Mouse (Mus musculus): Measurements from ENCODE around the gene Vps18. TPM values are rescaled to one million over a fixed set of nuclear protein-coding genes. Genes with fewer than 3 reads are reported as not detected.

Gene Vps18
- polyA plus RNA-seq, 1 experiment from 2014 or later: 10.9 TPM

DNA sequence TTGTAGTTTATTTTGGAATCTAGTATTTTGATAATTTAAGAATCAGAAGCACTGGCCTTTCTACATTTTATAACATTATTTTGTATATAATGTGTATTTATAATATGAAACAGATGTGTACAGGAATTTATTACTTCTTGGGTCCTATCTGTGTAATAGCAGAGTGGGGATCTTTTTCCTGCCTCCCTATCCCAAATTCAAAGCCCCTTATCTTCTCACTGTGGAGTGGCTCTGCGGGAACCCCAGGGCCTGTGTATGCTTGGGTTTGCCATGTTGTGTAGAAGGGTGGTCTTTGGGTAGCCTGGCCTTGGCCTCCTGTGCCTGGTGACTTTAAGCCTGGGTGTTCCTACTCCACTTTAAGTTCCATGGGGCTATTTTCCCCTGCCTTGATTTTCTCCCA, 47.0 kb downstream of the Vps18 start:
- H3K9ac ChIP-seq (replicated peaks; ENCODE audit: low read depth, low read length): no peak overlapping the region
- WGBS: 90% methylated on average over 1 of the region's 1 CpGs
- H3K4me3 ChIP-seq (ENCODE audit: low read depth, low read length): no peak overlapping the region
- ATAC-seq (ENCODE audit: insufficient number of reproducible peaks, insufficient read depth, low FRiP score, low read depth): no peak
- H3K36me3 ChIP-seq (ENCODE audit: control insufficient read depth, insufficient read depth, low read length): no peaks in the 10 kb centered on the region
- H3K4me1 ChIP-seq (ENCODE audit: control insufficient read depth, insufficient read depth, low read length): 0 out of 2 replicates have a peak, but pooled peaks cover 4% of the 10 kb centered on the region
- H3K27ac ChIP-seq (ENCODE audit: low read length): no peak overlapping the region
- no peaks in the 10 kb centered on the region for H3K9me3 ChIP-seq (ENCODE audit: control insufficient read depth, low read depth, low read length)
- no peak overlapping the region for H3K4me2 ChIP-seq (replicated peaks; ENCODE audit: low read depth, low read length)
- no peaks in the 10 kb centered on the region for H3K27me3 ChIP-seq (ENCODE audit: control insufficient read depth, insufficient read depth, low read length)

DNA sequence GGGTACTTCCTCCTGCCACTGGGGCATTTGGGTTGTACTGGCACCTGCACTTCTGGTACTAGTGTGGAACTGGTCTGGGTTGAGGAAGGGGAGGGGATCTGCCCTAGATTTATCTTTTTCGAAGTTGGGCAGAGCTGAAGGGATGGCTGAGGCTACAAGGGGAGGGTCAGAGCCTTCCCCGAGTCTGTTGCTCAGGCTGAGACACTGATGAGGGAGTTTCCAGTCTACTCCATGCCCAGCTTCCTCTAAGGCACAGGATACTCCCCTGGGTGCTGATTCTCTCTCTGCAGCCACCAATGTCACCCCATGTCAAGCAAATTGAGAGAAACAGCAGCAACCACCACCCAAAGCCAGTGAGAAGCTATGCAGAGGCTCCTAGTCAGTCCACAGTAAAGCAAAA, 47.5 kb downstream of the Vps18 start:
- H3K4me2 ChIP-seq (replicated peaks; ENCODE audit: low read depth, low read length): no peak overlapping the region
- H3K9ac ChIP-seq (replicated peaks; ENCODE audit: low read depth, low read length): no peak overlapping the region
- no peaks in the 10 kb centered on the region for H3K9me3 ChIP-seq (ENCODE audit: control insufficient read depth, low read depth, low read length)
- ATAC-seq (ENCODE audit: insufficient number of reproducible peaks, insufficient read depth, low FRiP score, low read depth): no peak
- no peaks in the 10 kb centered on the region for H3K36me3 ChIP-seq (ENCODE audit: control insufficient read depth, insufficient read depth, low read length)
- 0 out of 2 replicates have a peak, but pooled peaks cover 4% of the 10 kb centered on the region for H3K4me1 ChIP-seq (ENCODE audit: control insufficient read depth, insufficient read depth, low read length)
- 59% methylated on average over 2 of the region's 2 CpGs for WGBS
- no peak overlapping the region for H3K27ac ChIP-seq (ENCODE audit: low read length)
- H3K4me3 ChIP-seq (ENCODE audit: low read depth, low read length): no peak overlapping the region
- H3K27me3 ChIP-seq (ENCODE audit: control insufficient read depth, insufficient read depth, low read length): no peaks in the 10 kb centered on the region

DNA sequence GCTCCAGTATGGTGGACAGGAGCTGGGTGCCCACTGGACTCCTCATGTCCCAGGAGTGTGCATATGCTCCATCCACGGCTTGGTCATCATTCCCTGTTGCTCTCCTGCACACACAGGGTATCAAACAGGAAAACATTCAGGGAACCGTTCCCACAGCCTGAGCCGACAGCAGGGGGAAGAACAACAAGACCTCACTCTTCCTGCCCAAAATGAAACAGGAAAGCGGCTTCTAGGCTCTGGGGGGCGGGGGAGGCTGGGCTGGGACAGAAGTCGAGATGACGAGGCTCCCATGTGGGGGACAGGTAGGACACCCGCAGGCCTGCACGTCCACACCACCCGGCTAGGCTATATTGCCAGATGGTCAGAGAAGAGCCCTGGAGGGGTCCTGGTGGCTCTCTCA, 47.9 kb downstream of the Vps18 start:
- no peak for ATAC-seq (ENCODE audit: insufficient number of reproducible peaks, insufficient read depth, low FRiP score, low read depth)
- no peak overlapping the region for H3K27ac ChIP-seq (ENCODE audit: low read length)
- H3K9ac ChIP-seq (replicated peaks; ENCODE audit: low read depth, low read length): no peak overlapping the region
- no peaks in the 10 kb centered on the region for H3K9me3 ChIP-seq (ENCODE audit: control insufficient read depth, low read depth, low read length)
- H3K4me3 ChIP-seq (ENCODE audit: low read depth, low read length): no peak overlapping the region
- no peaks in the 10 kb centered on the region for H3K36me3 ChIP-seq (ENCODE audit: control insufficient read depth, insufficient read depth, low read length)
- no peaks in the 10 kb centered on the region for H3K27me3 ChIP-seq (ENCODE audit: control insufficient read depth, insufficient read depth, low read length)
- 0 out of 2 replicates have a peak, but pooled peaks cover 4% of the 10 kb centered on the region for H3K4me1 ChIP-seq (ENCODE audit: control insufficient read depth, insufficient read depth, low read length)
- no peak overlapping the region for H3K4me2 ChIP-seq (replicated peaks; ENCODE audit: low read depth, low read length)
- 73% methylated on average over 10 of the region's 10 CpGs for WGBS

DNA sequence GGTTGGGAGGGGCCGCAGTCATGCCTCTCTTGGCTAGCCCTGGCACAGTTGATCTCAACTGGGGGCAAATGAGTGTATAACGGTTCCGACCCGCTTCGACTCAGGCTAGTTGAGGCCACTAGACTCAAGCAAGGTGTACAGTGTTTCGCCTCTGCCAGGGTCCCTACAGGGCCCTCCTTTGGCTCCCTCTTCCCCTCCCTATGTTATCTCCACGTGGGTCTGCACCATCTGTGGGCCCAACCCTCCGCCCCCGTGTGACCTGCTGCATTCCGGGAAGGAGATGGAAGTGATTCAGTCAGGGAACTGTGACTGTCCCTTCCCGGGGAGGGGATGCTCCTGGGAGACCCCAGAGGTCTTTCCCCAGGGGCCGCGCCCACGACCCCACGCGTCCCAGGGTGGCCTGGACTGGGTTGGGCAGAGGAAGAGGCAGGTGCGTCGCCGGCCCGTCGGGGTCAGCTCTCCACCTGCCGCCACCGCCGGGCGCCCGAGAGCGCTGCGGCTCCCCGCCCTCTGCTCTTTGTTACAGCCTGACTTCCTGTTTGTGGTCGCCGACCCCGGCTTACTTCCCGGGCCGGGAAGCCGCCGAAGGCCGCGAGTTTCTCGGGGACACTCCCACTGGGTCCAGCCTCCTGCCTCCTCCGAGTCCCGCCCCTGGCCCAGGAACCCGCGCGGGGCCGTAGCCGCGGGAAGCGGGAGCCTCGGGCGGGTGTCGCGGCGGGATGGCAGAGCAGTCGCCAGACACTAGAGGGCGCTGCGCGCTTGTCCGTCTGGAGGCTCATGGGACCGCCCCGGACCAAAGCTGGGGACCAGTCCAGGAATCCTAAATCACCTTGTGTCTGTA, 49.1 kb downstream of the Vps18 start:
- Histone ChIP-seq H3K4me3 (ENCODE audit: low read depth, low read length) (peak overlapping the region; percentile 35), H3K27me3 (ENCODE audit: control insufficient read depth, insufficient read depth, low read length) (no peaks in the 10 kb centered on the region), H3K9ac (replicated peaks; ENCODE audit: low read depth, low read length) (peak overlapping the region; percentile 41; the same call in 1 of the 2 replicates), H3K36me3 (ENCODE audit: control insufficient read depth, insufficient read depth, low read length) (no peaks in the 10 kb centered on the region), H3K9me3 (ENCODE audit: control insufficient read depth, low read depth, low read length) (no peaks in the 10 kb centered on the region), H3K4me2 (replicated peaks; ENCODE audit: low read depth, low read length) (peak overlapping the region; percentile 70), H3K27ac (ENCODE audit: low read length) (peak overlapping the region; percentile 13; the same call in 1 of the 2 replicates), H3K4me1 (ENCODE audit: control insufficient read depth, insufficient read depth, low read length) (0 out of 2 replicates have a peak, but pooled peaks cover 4% of the 10 kb centered on the region)
- ATAC-seq (ENCODE audit: insufficient number of reproducible peaks, insufficient read depth, low FRiP score, low read depth): peak; percentile 85
- WGBS: 8% methylated on average over 60 of the region's 60 CpGs

DNA sequence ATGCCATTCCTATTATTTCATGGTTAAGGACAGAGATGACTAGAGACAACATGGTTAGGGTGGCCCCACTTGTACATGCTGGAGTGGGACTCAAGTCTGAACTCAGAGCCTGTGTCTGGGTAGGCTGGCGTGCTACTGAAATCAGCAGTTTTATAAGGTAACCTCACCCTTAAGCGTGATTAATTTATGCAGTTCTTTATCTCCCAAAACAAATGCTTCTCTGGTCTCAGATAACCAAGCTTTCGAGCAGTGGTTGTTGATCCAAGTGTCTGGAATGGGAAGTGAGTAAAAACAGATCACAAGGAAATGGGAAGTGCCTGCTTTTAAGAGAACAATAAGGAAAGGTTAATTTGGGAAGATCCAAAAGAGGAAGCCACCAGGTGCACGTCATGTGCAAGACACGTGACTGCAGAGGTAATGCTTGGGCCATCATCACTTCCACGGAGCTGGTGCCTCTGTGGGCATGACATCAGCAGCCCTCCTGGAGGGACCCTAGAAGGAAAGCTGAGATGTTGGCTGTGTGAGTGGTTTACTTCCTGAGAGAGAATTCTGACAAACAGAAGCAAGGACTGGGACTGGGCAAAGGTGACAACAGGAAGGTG, 56.1 kb downstream of the Vps18 start:
- 31% methylated on average over 6 of the region's 6 CpGs for WGBS
- H3K27me3 ChIP-seq (ENCODE audit: control insufficient read depth, insufficient read depth, low read length): no peaks in the 10 kb centered on the region
- no peak overlapping the region for H3K27ac ChIP-seq (ENCODE audit: low read length)
- no peaks in the 10 kb centered on the region for H3K36me3 ChIP-seq (ENCODE audit: control insufficient read depth, insufficient read depth, low read length)
- no peaks in the 10 kb centered on the region for H3K9me3 ChIP-seq (ENCODE audit: control insufficient read depth, low read depth, low read length)
- H3K4me2 ChIP-seq (replicated peaks; ENCODE audit: low read depth, low read length): no peak overlapping the region
- ATAC-seq (ENCODE audit: insufficient number of reproducible peaks, insufficient read depth, low FRiP score, low read depth): no peak
- no peaks in the 10 kb centered on the region for H3K4me1 ChIP-seq (ENCODE audit: control insufficient read depth, insufficient read depth, low read length)
- no peak overlapping the region for H3K9ac ChIP-seq (replicated peaks; ENCODE audit: low read depth, low read length)
- no peak overlapping the region for H3K4me3 ChIP-seq (ENCODE audit: low read depth, low read length)

Other genes with a start within 250 kb of the Vps18 start
- 47.6 and 54.4 TPM in 2 replicates for gene Knl1, start 241.6 kb upstream of the Vps18 start, polyA plus RNA-seq (2014; fragmentation: Nextera tagmentation; extraction: Ambion mirVana)
- gene Rad51, start 175.9 kb upstream of the Vps18 start, polyA plus RNA-seq (2014; fragmentation: Nextera tagmentation; extraction: Ambion mirVana): 41.7 and 43.9 TPM in 2 replicates
- 34.9 and 35.2 TPM in 2 replicates for gene Rmdn3, start 131.7 kb upstream of the Vps18 start, polyA plus RNA-seq (2014; fragmentation: Nextera tagmentation; extraction: Ambion mirVana)
- gene Gchfr, start 121.0 kb upstream of the Vps18 start, polyA plus RNA-seq (2014; fragmentation: Nextera tagmentation; extraction: Ambion mirVana): 2.7 and 2.9 TPM in 2 replicates
- 0.27 and 0.30 TPM in 2 replicates for gene Gm14137, start 114.2 kb upstream of the Vps18 start, polyA plus RNA-seq (2014; fragmentation: Nextera tagmentation; extraction: Ambion mirVana)
- gene Zfyve19, start 80.1 kb upstream of the Vps18 start, polyA plus RNA-seq (2014; fragmentation: Nextera tagmentation; extraction: Ambion mirVana): 44.3 and 44.4 TPM in 2 replicates
- 18.3 and 19.1 TPM in 2 replicates for gene Dnajc17, start 79.9 kb upstream of the Vps18 start, polyA plus RNA-seq (2014; fragmentation: Nextera tagmentation; extraction: Ambion mirVana)
- gene Ppp1r14d, start 58.8 kb upstream of the Vps18 start, polyA plus RNA-seq (2014; fragmentation: Nextera tagmentation; extraction: Ambion mirVana): 0.67 and 1.00 TPM in 2 replicates
- 51.9 and 55.9 TPM in 2 replicates for gene Spint1, start 51.4 kb upstream of the Vps18 start, polyA plus RNA-seq (2014; fragmentation: Nextera tagmentation; extraction: Ambion mirVana)
- gene Rhov, start 17.5 kb upstream of the Vps18 start, polyA plus RNA-seq (2014; fragmentation: Nextera tagmentation; extraction: Ambion mirVana): 6.0 and 8.6 TPM in 2 replicates
- gene Dll4, start 37.0 kb downstream of the Vps18 start, polyA plus RNA-seq (2014; fragmentation: Nextera tagmentation; extraction: Ambion mirVana): 5.6 and 6.9 TPM in 2 replicates
- gene Chac1, start 62.5 kb downstream of the Vps18 start, polyA plus RNA-seq (2014; fragmentation: Nextera tagmentation; extraction: Ambion mirVana): 0.20 TPM in 2 replicates
- 8.0 and 8.1 TPM in 2 replicates for gene Ino80, start 188.9 kb downstream of the Vps18 start, polyA plus RNA-seq (2014; fragmentation: Nextera tagmentation; extraction: Ambion mirVana)